In genomic region chr7:122015734-122016133, GRCm38 (mm10) we compare ENCODE assay signal across 8 mouse cellular contexts. TPM values are rescaled to one million over a fixed set of nuclear protein-coding genes. Genes with fewer than 3 reads are reported as not detected.
DNase-seq lines count a peak whose midpoint lies in the region; ATAC-seq lines count a peak whose summit lies in the region.

No protein-coding gene starts in this region.

- peaks cover 19% of the 10 kb centered on the region for H3K36me3 ChIP-seq in embryonic facial prominence, embryonic 14.5 days (ENCODE audit: control insufficient read depth, insufficient read depth, low read length)
- no peaks in the 10 kb centered on the region for H3K36me3 ChIP-seq in hindbrain, embryonic 11.5 days (ENCODE audit: control insufficient read depth, insufficient read depth, low read length)
- peaks cover 28% of the 10 kb centered on the region for H3K36me3 ChIP-seq in limb, embryonic 13.5 days

- H3K9me3 ChIP-seq in embryonic facial prominence, embryonic 14.5 days (ENCODE audit: control insufficient read depth, low read length): no peaks in the 10 kb centered on the region
- H3K9me3 ChIP-seq in hindbrain, embryonic 11.5 days (ENCODE audit: control insufficient read depth, low read length): no peaks in the 10 kb centered on the region
- H3K9me3 ChIP-seq in limb, embryonic 13.5 days: no peaks in the 10 kb centered on the region

- 49% methylated on average over 10 of the region's 10 CpGs for WGBS in embryonic facial prominence, embryonic 14.5 days
- WGBS in hindbrain, embryonic 11.5 days: 52% methylated on average over 10 of the region's 10 CpGs
- WGBS in limb, embryonic 13.5 days: 23% methylated on average over 10 of the region's 10 CpGs

- H3K27me3 ChIP-seq in embryonic facial prominence, embryonic 14.5 days (replicated peaks; ENCODE audit: control insufficient read depth, insufficient read depth, low read length): no peaks in the 10 kb centered on the region
- no peaks in the 10 kb centered on the region for H3K27me3 ChIP-seq in hindbrain, embryonic 11.5 days (ENCODE audit: control insufficient read depth, insufficient read depth, low read length)
- no peaks in the 10 kb centered on the region for H3K27me3 ChIP-seq in limb, embryonic 13.5 days

- no peak for ATAC-seq in embryonic facial prominence, embryonic 14.5 days (ENCODE audit: low read depth)
- peak; percentile 6; the same call in 1 of the 2 replicates for ATAC-seq in hindbrain, embryonic 11.5 days (ENCODE audit: low FRiP score)
- ATAC-seq in limb, embryonic 13.5 days (ENCODE audit: low FRiP score, low read depth): no peak
- ATAC-seq in frontal cortex, adult (ENCODE audit: low TSS enrichment): no peak

- H3K4me2 ChIP-seq in embryonic facial prominence, embryonic 14.5 days (ENCODE audit: low read depth, low read length): 0 out of 2 replicates have a peak overlapping the region, but pooled peaks have one; percentile 5
- no peak overlapping the region; the same call in 1 of the 2 replicates for H3K4me2 ChIP-seq in hindbrain, embryonic 11.5 days (replicated peaks; ENCODE audit: low read depth, low read length)
- peak overlapping the region; percentile 31 for H3K4me2 ChIP-seq in limb, embryonic 13.5 days (replicated peaks)

- peak overlapping the region; percentile 8; the same call in 1 of the 2 replicates for H3K27ac ChIP-seq in embryonic facial prominence, embryonic 14.5 days (replicated peaks; ENCODE audit: low read depth, low read length)
- H3K27ac ChIP-seq in hindbrain, embryonic 11.5 days (ENCODE audit: low read depth, low read length): peak overlapping the region; percentile 70
- H3K27ac ChIP-seq in limb, embryonic 13.5 days: peak overlapping the region; percentile 18; the same call in 1 of the 2 replicates

- H3K4me1 ChIP-seq in embryonic facial prominence, embryonic 14.5 days (ENCODE audit: control insufficient read depth, insufficient read depth, low read length): peaks cover 12% of the 10 kb centered on the region
- H3K4me1 ChIP-seq in hindbrain, embryonic 11.5 days (replicated peaks; ENCODE audit: control insufficient read depth, insufficient read depth, low read length): no peaks in the 10 kb centered on the region; the same call in 1 of the 2 replicates
- H3K4me1 ChIP-seq in limb, embryonic 13.5 days: peaks cover 44% of the 10 kb centered on the region

- DNase-seq in adipocyte (ENCODE audit: low spot score): peak; percentile 86
- no peak for DNase-seq in embryonic facial prominence, embryonic 14.5 days (ENCODE audit: low spot score)
- peak; percentile 33 for DNase-seq in hindbrain, embryonic 11.5 days (ENCODE audit: low spot score)
- peak; percentile 13 for DNase-seq in retina, postnatal 7 days (ENCODE audit: low read depth, low spot score)
- no peak for DNase-seq in layer of hippocampus, adult 18-20 months (ENCODE audit: low spot score in 2 of 2)
- DNase-seq in layer of hippocampus, postnatal 25 days (ENCODE audit: extremely low spot score in 1 of 2, low spot score in 1 of 2): no peak

- no peak overlapping the region for H3K4me3 ChIP-seq in embryonic facial prominence, embryonic 14.5 days (ENCODE audit: low read depth, low read length)
- H3K4me3 ChIP-seq in hindbrain, embryonic 11.5 days (ENCODE audit: low read depth, low read length): no peak overlapping the region
- no peak overlapping the region for H3K4me3 ChIP-seq in limb, embryonic 13.5 days

- no peak overlapping the region for H3K9ac ChIP-seq in embryonic facial prominence, embryonic 14.5 days (ENCODE audit: low read depth, low read length)
- peak overlapping the region; percentile 31 for H3K9ac ChIP-seq in hindbrain, embryonic 11.5 days (ENCODE audit: low read depth, low read length)
- no peak overlapping the region for H3K9ac ChIP-seq in limb, embryonic 13.5 days

RNA-seq across cellular contexts. Expression of gene Gga2, which starts 5.3 kb away (rescaled TPM):
- 75.8 and 86.4 TPM in 2 replicates for polyA plus RNA-seq in embryonic facial prominence, embryonic 14.5 days (2014; fragmentation: Nextera tagmentation; extraction: Ambion mirVana)
- polyA plus RNA-seq in hindbrain, embryonic 11.5 days (2014; fragmentation: Nextera tagmentation; extraction: Ambion mirVana): 38.8 and 56.0 TPM in 2 replicates
- 123 and 127 TPM in 2 replicates for polyA plus RNA-seq in limb, embryonic 13.5 days (2015; fragmentation: Nextera tagmentation; extraction: Ambion mirVana)
- 10 to 100 TPM; 29.0 to 30.3 TPM for total RNA-seq in layer of hippocampus, adult 18-20 months (2021)
- 10 to 100 TPM; 26.2 to 30.5 TPM for total RNA-seq in layer of hippocampus, postnatal 25 days (2021)

RNA-seq across cellular contexts. Expression of gene Cog7, which starts 34.2 kb away (rescaled TPM):
- polyA plus RNA-seq in embryonic facial prominence, embryonic 14.5 days (2014; fragmentation: Nextera tagmentation; extraction: Ambion mirVana): 11.4 and 14.4 TPM in 2 replicates
- polyA plus RNA-seq in hindbrain, embryonic 11.5 days (2014; fragmentation: Nextera tagmentation; extraction: Ambion mirVana): 18.5 and 21.6 TPM in 2 replicates
- polyA plus RNA-seq in limb, embryonic 13.5 days (2015; fragmentation: Nextera tagmentation; extraction: Ambion mirVana): 22.2 and 23.6 TPM in 2 replicates
- total RNA-seq in layer of hippocampus, adult 18-20 months (2021): 10 to 100 TPM; 41.5 to 46.0 TPM
- total RNA-seq in layer of hippocampus, postnatal 25 days (2021): 10 to 100 TPM; 37.5 to 41.0 TPM

RNA-seq across cellular contexts. Expression of gene Ubfd1, which starts 51.2 kb away (rescaled TPM):
- 90.2 and 91.6 TPM in 2 replicates for polyA plus RNA-seq in embryonic facial prominence, embryonic 14.5 days (2014; fragmentation: Nextera tagmentation; extraction: Ambion mirVana)
- 94.1 and 94.5 TPM in 2 replicates for polyA plus RNA-seq in hindbrain, embryonic 11.5 days (2014; fragmentation: Nextera tagmentation; extraction: Ambion mirVana)
- 71.3 and 76.5 TPM in 2 replicates for polyA plus RNA-seq in limb, embryonic 13.5 days (2015; fragmentation: Nextera tagmentation; extraction: Ambion mirVana)
- total RNA-seq in layer of hippocampus, adult 18-20 months (2021): 10 to 100 TPM; 55.0 to 60.1 TPM
- total RNA-seq in layer of hippocampus, postnatal 25 days (2021): 10 to 100 TPM; 50.9 to 61.2 TPM

RNA-seq across cellular contexts. Expression of gene Ears2, which starts 51.3 kb away (rescaled TPM):
- 17.3 and 19.0 TPM in 2 replicates for polyA plus RNA-seq in embryonic facial prominence, embryonic 14.5 days (2014; fragmentation: Nextera tagmentation; extraction: Ambion mirVana)
- polyA plus RNA-seq in hindbrain, embryonic 11.5 days (2014; fragmentation: Nextera tagmentation; extraction: Ambion mirVana): 14.5 TPM in 2 replicates
- polyA plus RNA-seq in limb, embryonic 13.5 days (2015; fragmentation: Nextera tagmentation; extraction: Ambion mirVana): 15.4 and 16.2 TPM in 2 replicates
- total RNA-seq in layer of hippocampus, adult 18-20 months (2021): 1 to 10 TPM; 9.5 to 9.9 TPM
- 1 to 10 TPM; 8.6 to 9.5 TPM for total RNA-seq in layer of hippocampus, postnatal 25 days (2021)

Comparison
In these comparisons a context has a peak if more than half of its experiments do, and no peak if none do; other contexts are left out.
1. DNase-seq: peak in adipocyte (single experiment), hindbrain, embryonic 11.5 days (single experiment) and retina, postnatal 7 days (single experiment); none in embryonic facial prominence, embryonic 14.5 days (single experiment), layer of hippocampus, adult 18-20 months (0 of 2) and layer of hippocampus, postnatal 25 days (0 of 2).
2. H3K27ac ChIP-seq: peak in every context shown above with its lines; median percentile 70 in hindbrain, embryonic 11.5 days; 18 in limb, embryonic 13.5 days; 8 in embryonic facial prominence, embryonic 14.5 days.